Mouse (Mus musculus): ENCODE data around the gene Tbc1d9.

Tbc1d9 gene

DNA sequence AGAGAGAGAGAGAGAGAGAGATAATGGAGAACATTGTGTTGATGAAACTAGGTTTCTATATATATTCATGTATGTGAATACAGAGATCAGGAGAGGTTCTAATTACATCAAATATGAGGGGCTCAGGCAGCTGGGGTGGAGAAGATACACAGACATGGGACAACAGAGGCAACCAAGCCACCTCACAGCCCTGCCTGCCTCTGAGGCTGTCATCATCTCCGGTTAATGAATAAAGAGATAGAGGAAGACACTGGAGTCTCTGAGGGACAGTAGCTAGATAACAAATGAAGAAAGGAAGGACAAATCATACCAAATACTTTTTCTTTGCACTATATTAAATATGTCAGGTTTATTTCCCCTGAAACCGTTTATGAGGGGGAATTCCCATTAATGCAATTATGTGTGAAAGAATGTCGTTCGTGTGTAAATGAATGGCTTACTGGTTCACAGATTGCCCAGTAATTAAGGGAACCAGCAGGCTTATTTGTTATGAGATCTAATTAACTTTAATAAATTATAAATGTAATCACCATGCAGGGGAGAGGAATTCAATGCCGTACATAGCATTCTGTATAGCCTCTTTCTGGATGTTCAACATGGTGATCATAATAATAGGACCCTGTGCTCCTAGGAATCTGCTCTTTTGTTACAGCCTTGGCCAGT is 59.7 kb downstream of the Tbc1d9 start:
- no peak for TF ChIP-seq NANOG (IDR thresholded peaks at IDR 0.05; ENCODE audit: borderline replicate concordance, low read length)
- no peak for TF ChIP-seq CTCF (conservative IDR thresholded peaks at IDR 0.05; ENCODE audit: low read length)
- no peak for TF ChIP-seq POU5F1 (IDR thresholded peaks at IDR 0.05; ENCODE audit: borderline replicate concordance, low read length)
- no peaks in the 10 kb centered on the region for H3K36me3 ChIP-seq (ENCODE audit: insufficient read depth, low read length)
- no peaks in the 10 kb centered on the region for H3K9me3 ChIP-seq (ENCODE audit: low read length)
- no peaks in the 10 kb centered on the region for H3K4me1 ChIP-seq (replicated peaks; ENCODE audit: low read depth, low read length)
- H3K27me3 ChIP-seq (ENCODE audit: insufficient read depth, low read length) = no peaks in the 10 kb centered on the region
- H3K4me3 ChIP-seq (replicated peaks; ENCODE audit: low read length) = no peak overlapping the region

DNA sequence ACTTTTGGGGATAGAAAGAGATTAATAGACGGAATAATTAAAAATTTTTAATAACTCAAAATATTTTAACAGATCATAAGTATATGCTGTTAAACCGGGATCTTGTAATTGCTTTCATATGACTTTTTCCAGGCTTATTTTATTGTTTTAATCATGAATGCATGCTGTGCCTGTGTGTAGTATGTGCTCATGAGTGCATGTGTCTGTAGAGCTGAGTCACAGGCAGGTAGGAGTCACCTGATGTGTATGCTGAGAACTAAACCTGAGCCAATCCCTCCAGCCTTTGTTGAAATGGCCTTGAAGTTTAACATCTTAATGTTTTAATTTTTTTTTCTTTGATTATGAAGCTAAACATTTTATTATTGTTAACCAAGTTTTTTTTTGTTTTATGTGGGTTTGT is 60.4 kb downstream of the Tbc1d9 start:
- Histone ChIP-seq H3K4me3 (replicated peaks; ENCODE audit: low read length) (no peak overlapping the region), H3K4me1 (replicated peaks; ENCODE audit: low read depth, low read length) (no peaks in the 10 kb centered on the region), H3K27me3 (ENCODE audit: insufficient read depth, low read length) (no peaks in the 10 kb centered on the region), H3K36me3 (ENCODE audit: insufficient read depth, low read length) (no peaks in the 10 kb centered on the region), H3K9me3 (ENCODE audit: low read length) (no peaks in the 10 kb centered on the region)
- TF ChIP-seq POU5F1 (IDR thresholded peaks at IDR 0.05; ENCODE audit: borderline replicate concordance, low read length) (no peak), CTCF (conservative IDR thresholded peaks at IDR 0.05; ENCODE audit: low read length) (no peak), NANOG (IDR thresholded peaks at IDR 0.05; ENCODE audit: borderline replicate concordance, low read length) (no peak)

DNA sequence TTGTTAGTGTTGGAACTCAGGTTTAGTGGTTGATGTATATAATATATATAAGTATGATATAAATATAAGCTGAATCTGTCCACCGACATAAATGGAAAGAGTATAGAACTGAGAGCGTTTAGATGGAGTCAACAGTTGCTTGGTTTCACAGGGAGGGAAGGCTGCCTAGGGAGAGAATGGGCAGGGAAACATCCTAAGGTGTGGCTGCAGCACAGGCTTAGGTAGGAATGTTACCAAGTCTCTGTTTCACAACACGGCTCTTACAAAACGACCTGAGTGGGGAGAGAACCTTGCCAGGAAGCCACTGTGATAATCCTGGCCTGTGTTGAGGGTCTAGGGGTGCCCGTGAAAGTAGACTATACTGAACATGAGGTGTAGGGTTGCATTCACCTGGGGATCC is 62.2 kb downstream of the Tbc1d9 start:
- TF ChIP-seq CTCF (conservative IDR thresholded peaks at IDR 0.05; ENCODE audit: low read length) (no peak), POU5F1 (IDR thresholded peaks at IDR 0.05; ENCODE audit: borderline replicate concordance, low read length) (no peak), NANOG (IDR thresholded peaks at IDR 0.05; ENCODE audit: borderline replicate concordance, low read length) (no peak)
- H3K36me3 ChIP-seq (ENCODE audit: insufficient read depth, low read length) = no peaks in the 10 kb centered on the region
- H3K9me3 ChIP-seq (ENCODE audit: low read length) = no peaks in the 10 kb centered on the region
- no peaks in the 10 kb centered on the region for H3K4me1 ChIP-seq (replicated peaks; ENCODE audit: low read depth, low read length)
- no peak overlapping the region for H3K4me3 ChIP-seq (replicated peaks; ENCODE audit: low read length)
- no peaks in the 10 kb centered on the region for H3K27me3 ChIP-seq (ENCODE audit: insufficient read depth, low read length)

DNA sequence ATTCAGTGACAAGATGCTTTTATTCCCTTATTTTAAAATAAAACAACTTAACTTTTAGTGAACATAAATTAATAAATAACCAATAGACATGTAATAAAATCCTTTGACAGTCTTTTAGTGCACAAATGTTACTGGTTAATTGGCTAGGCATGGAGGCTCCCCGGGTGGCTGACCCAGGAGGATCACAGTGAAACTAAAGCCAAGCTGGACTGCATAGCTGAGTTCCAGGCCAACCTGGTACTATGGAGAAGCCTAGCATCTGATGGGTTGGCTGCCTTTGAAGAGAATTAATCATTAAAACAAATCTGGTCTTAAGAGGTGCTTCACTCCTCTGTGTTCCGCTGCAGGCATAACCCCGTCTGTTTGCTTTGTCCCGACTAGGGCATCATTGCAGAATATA is 67.9 kb downstream of the Tbc1d9 start:
- Histone ChIP-seq H3K9me3 (ENCODE audit: low read length) (no peaks in the 10 kb centered on the region), H3K4me3 (replicated peaks; ENCODE audit: low read length) (no peak overlapping the region), H3K4me1 (replicated peaks; ENCODE audit: low read depth, low read length) (no peaks in the 10 kb centered on the region), H3K27me3 (ENCODE audit: insufficient read depth, low read length) (no peaks in the 10 kb centered on the region), H3K36me3 (ENCODE audit: insufficient read depth, low read length) (peaks cover 15% of the 10 kb centered on the region)
- TF ChIP-seq POU5F1 (IDR thresholded peaks at IDR 0.05; ENCODE audit: borderline replicate concordance, low read length) = no peak
- no peak for TF ChIP-seq CTCF (conservative IDR thresholded peaks at IDR 0.05; ENCODE audit: low read length)
- TF ChIP-seq NANOG (IDR thresholded peaks at IDR 0.05; ENCODE audit: borderline replicate concordance, low read length) = no peak

DNA sequence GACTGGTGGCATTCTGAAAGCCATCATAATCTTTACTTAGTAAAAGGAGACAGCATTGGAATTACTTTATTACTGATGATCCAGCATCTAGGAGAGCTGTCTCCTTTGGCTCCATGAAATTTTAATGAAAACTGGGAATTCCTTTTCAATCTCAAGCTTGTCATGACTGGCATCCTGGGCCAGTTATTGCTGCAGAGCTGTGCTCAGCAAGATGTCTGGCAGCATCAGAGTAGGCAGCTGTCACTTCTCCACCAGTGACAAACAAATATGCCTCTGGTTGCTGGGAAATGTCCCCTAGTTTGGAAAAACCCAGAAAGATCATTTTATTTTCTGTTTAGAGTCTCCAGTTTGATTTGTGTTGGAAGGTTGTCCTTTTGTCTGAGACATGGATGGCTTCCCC is 74.2 kb downstream of the Tbc1d9 start:
- Histone ChIP-seq H3K36me3 (ENCODE audit: insufficient read depth, low read length) (peaks cover 31% of the 10 kb centered on the region), H3K27me3 (ENCODE audit: insufficient read depth, low read length) (no peaks in the 10 kb centered on the region), H3K4me3 (replicated peaks; ENCODE audit: low read length) (no peak overlapping the region), H3K4me1 (replicated peaks; ENCODE audit: low read depth, low read length) (no peaks in the 10 kb centered on the region), H3K9me3 (ENCODE audit: low read length) (no peaks in the 10 kb centered on the region)
- no peak for TF ChIP-seq POU5F1 (IDR thresholded peaks at IDR 0.05; ENCODE audit: borderline replicate concordance, low read length)

DNA sequence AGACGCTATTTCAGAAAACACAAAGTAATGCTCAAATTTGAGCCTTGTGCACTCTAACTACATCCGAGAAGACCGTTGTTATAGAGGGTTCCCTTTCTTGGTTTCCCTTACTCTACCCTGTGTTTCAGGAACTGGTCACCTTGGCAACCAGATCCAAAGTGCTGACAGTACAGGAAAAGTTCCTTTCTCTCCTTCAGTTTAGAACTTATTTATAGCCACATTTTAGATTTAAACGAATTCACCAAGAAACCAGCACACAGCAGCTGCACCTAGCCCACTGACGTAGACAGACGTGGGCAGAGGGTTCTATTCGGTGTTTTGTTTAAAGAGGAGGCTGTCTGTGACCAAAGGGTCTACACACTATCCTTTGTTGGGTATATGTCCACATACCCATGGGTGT is 79.0 kb downstream of the Tbc1d9 start:
- H3K4me1 ChIP-seq (replicated peaks; ENCODE audit: low read depth, low read length) = no peaks in the 10 kb centered on the region
- TF ChIP-seq CTCF (conservative IDR thresholded peaks at IDR 0.05; ENCODE audit: low read length) = no peak
- TF ChIP-seq NANOG (IDR thresholded peaks at IDR 0.05; ENCODE audit: borderline replicate concordance, low read length) = no peak
- no peak for TF ChIP-seq POU5F1 (IDR thresholded peaks at IDR 0.05; ENCODE audit: borderline replicate concordance, low read length)
- H3K4me3 ChIP-seq (replicated peaks; ENCODE audit: low read length) = no peak overlapping the region
- no peaks in the 10 kb centered on the region for H3K27me3 ChIP-seq (ENCODE audit: insufficient read depth, low read length)
- no peaks in the 10 kb centered on the region for H3K9me3 ChIP-seq (ENCODE audit: low read length)
- peaks cover 33% of the 10 kb centered on the region for H3K36me3 ChIP-seq (ENCODE audit: insufficient read depth, low read length)

DNA sequence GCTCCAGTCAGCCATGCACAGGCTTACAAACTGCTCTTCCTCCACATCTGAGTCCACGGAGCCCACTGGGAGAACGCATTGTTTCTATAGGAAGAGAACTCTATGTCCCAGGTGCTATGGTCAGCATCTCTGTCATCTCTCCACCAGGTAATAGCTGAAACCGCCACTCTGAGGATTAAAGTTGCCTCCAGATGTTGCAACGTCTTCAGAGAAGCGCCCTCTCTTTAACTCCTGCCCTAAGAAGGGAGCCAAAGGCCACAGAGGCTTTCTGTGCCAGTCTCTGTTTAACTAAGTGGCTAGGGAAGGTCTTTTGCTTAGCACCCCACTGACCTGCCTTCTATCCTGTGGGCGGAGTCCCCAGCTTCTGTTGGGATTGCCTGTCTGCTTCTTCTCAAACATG is 85.7 kb downstream of the Tbc1d9 start:
- Histone ChIP-seq H3K9me3 (ENCODE audit: low read length) (no peaks in the 10 kb centered on the region), H3K4me1 (replicated peaks; ENCODE audit: low read depth, low read length) (peaks cover 6% of the 10 kb centered on the region), H3K4me3 (replicated peaks; ENCODE audit: low read length) (no peak overlapping the region), H3K27me3 (ENCODE audit: insufficient read depth, low read length) (no peaks in the 10 kb centered on the region), H3K36me3 (ENCODE audit: insufficient read depth, low read length) (peaks cover 47% of the 10 kb centered on the region)
- TF ChIP-seq NANOG (IDR thresholded peaks at IDR 0.05; ENCODE audit: borderline replicate concordance, low read length) = no peak
- TF ChIP-seq POU5F1 (IDR thresholded peaks at IDR 0.05; ENCODE audit: borderline replicate concordance, low read length) = no peak
- TF ChIP-seq CTCF (conservative IDR thresholded peaks at IDR 0.05; ENCODE audit: low read length) = no peak

DNA sequence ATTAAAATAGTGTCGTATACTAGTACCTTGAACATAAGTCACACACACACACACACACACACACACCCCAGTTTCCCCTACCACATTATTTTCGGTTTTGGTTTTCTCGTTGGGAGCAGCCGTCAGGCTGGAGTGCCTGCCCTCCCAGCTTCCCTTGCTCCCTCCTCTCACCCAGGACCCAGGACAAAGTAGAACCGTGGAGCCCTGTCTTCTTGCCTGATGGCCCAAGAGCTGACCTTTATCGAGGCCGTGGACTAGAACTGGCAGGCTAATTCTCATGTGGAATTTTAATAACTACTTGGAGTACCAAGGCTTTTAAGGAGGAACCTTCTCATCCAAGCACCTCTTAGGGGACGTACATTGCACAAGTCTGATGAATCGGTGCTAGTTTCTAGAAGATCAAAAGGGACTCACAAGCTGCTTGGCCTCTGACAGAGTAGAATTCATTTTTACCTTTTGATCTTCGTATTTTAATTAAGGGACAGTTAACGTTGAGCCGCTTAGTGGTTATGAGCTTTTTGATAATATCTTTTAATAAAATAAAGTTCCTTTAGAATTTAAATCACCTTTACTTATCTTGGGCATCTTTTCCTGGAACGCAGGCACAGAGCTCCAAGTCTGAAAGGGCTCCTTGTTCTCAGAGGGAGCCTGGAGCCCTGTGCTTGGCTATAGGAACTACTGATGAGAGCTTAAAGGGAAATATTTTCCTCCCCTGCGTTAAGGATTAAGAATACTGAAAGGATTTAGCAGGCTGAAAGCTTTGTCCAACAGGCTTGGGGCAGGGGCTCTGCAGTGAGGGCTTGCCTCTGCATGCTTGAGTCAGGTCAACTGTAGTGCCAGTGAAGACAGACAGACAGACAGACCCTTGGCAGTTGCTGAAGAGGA is 86.5 kb downstream of the Tbc1d9 start:
- Histone ChIP-seq H3K4me3 (replicated peaks; ENCODE audit: low read length) (no peak overlapping the region), H3K27me3 (ENCODE audit: insufficient read depth, low read length) (no peaks in the 10 kb centered on the region), H3K36me3 (ENCODE audit: insufficient read depth, low read length) (peaks cover 52% of the 10 kb centered on the region), H3K4me1 (replicated peaks; ENCODE audit: low read depth, low read length) (peaks cover 14% of the 10 kb centered on the region), H3K9me3 (ENCODE audit: low read length) (no peaks in the 10 kb centered on the region)
- TF ChIP-seq POU5F1 (IDR thresholded peaks at IDR 0.05; ENCODE audit: borderline replicate concordance, low read length) = no peak
- no peak for TF ChIP-seq NANOG (IDR thresholded peaks at IDR 0.05; ENCODE audit: borderline replicate concordance, low read length)
- TF ChIP-seq CTCF (conservative IDR thresholded peaks at IDR 0.05; ENCODE audit: low read length) = no peak
